Mouse (Mus musculus) activated CD4-positive, CD25-positive, alpha-beta regulatory T cell, adult 4 months (primary cell): ENCODE measurements around the gene Rad51b. TPM values are rescaled to one million over a fixed set of nuclear protein-coding genes. Genes with fewer than 3 reads are reported as not detected.

Source experiments
- ATAC-seq: one replicate; pipeline ENCODE4 v1.8.0; 2017
- polyA plus RNA-seq, 2 experiments: library from polyadenylated mRNA; unstranded; fragments of 100-300 nt; shearing (Covaris generic); gene quantifications; one replicate each; pipeline ENCODE4 v1.2.1; 2017

Rad51b gene
- polyA plus RNA-seq, 2 experiments from 2014 or later = 1.9 to 2.8 TPM

- peak; percentile 79 for ATAC-seq
Observed at GRCm38 (mm10) chr12:79745225-79745624, 448.1 kb downstream of the Rad51b start.

DNA sequence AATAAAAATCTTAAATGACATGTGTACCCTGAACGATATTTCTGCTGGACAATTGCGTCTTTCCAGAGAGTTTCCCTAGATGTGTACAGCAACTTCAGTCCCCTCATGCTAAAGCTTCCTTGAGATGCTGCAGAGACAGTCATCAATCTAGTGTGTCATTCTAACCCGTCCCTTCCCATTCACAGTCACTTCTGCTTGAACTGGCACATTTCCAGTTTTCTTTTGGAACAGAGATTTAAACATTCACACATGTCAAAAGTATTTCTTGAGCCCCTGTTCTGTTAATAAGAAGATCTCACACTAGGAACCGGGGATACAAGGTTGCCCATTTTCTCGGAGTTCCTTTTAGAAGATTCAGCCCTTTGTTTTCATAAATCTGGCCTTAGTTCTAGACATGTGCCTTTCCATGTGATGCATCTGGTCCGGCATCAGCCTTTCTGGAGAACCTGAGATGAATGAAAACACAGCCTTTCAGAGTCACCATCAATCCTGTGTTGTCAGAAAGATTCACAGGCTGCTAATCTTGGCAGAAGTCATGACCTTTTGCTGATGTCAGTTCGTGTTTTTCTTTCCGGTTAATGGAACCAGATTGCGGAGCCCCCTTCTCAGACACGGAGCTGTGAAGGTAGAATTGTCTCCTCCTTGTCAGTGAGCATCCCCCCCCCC, 448.9 kb downstream of the Rad51b start:
- ATAC-seq = no peak

GRCm38 (mm10) chr12:79747541-79747940, 450.5 kb downstream of the Rad51b start:
- ATAC-seq = no peak

GRCm38 (mm10) chr12:79748862-79749261, 451.8 kb downstream of the Rad51b start:
- no peak for ATAC-seq

DNA sequence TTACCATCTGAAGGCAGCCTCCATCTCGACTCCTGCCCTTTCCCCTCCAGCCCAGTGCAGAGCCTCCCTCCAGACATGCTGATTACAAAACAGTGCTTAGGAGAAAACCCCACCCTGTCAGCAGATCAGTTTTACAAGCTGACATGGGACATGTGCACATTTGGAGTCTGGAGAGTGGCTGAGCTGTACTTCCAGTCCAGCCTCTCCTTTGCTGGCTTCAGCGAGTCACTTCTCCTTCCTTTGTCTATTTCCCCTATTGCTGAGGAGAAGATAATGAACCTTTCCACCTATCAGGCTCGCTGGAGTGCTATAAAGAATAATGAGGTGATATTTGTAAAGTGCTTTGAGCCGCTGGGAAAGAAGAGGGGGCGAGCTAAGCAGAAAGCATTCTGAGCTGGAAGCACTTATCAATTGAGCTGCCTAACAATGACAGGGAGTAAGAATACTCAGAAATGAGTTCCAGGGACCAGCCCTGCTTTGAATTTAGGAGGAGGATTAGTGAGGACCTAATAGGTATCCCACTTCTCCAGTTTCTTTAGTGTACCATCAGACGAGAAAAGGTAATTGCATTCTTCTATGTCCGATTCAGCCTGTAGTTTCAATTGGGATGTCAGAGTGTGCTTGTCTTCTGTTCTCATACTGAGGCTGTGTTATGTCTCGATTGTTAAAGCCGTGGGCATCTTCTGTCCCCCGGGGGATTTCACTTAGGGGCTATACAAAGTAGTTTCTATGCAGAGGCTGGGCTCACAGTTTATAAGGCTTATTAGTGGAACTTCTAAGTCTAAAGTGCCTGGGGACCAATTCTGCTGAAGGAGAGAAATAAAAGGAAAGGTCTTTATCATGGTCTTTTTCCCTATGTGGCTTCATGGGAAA, 453.4 kb downstream of the Rad51b start:
- no peak for ATAC-seq

DNA sequence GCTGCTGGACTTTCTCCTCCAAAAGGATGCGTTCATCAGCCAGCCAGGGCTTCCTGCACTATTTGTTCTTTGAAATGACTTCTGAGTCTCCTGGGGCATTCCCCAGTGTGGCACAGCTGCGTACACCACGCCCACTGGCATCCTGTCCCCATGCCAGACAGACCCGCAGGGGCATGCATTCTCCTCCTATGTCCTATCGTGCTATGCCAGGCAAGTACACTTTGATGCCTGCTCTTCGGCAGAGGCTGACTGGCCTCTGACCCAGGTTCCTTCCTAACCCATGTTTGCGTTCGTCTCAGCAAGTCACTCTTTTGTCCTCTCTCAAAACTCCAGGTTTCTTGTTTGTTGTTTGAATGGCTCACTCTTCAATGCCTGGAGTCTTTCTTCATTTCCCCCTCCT, 454.7 kb downstream of the Rad51b start:
- ATAC-seq = peak; percentile 100

GRCm38 (mm10) chr12:79752189-79752588, 455.1 kb downstream of the Rad51b start:
- ATAC-seq = no peak

GRCm38 (mm10) chr12:79755617-79756016, 458.5 kb downstream of the Rad51b start:
- ATAC-seq = no peak

- ATAC-seq = no peak
Observed at GRCm38 (mm10) chr12:79756352-79756751, 459.3 kb downstream of the Rad51b start.

DNA sequence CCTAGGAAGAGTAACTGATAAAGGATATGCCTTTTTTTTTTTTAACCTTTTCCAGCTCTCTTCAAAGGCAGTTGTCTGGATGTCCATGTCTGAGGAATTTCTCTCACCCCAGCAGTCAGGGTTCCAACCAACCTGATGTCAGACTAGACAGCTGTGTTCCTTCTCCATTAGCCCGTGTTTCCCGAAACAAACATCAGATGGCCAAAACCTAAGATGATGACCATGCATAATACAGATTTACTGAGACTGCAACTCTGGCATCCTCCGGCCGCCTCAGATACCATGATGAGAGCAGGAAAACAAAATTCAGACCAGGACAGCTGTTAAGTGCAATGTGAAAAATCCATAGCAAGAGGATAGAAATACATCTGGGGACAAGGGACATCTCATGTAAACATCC, 460.7 kb downstream of the Rad51b start:
- ATAC-seq = no peak

GRCm38 (mm10) chr12:79759180-79759902, 462.3 kb downstream of the Rad51b start:
- no peak for ATAC-seq

DNA sequence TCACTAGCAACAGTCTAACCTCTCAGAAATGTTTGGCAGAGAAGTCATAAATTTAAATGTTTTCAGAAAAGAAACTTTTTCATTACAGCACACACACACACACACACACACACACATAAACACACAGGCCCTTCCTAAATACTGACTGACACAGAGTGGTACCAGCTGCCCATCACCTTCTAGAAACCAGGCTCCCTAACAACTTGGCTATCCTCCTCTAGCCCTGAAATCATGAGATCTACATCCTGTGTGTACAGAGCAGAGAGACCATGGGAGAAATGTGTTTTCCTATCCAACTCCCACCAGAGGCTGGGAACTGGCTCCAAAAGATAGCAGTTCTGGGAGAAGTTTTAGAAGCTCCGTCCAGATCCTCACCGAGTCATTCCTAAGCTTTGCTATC, 464.1 kb downstream of the Rad51b start:
- ATAC-seq = no peak

DNA sequence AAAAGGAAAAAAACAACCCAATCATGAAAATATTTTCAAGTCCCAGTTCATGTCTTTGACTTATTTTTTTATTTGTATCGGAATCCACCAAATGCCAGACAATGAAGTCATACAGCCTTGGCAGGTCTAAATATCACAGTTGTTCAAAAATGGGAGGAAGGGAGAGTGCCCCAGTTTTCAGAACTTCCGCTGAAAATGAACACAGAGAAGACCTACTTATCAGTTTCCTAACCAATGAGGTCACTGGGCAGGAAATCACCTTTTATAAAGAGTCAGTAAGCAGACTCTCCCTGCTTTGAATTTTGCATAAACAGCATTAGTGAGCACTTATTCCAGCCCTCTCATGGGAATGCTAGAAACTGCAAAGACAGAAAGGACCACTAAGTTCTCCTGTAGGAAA, 465.0 kb downstream of the Rad51b start:
- peak; percentile 87 for ATAC-seq

- ATAC-seq = peak; percentile 16
Observed at GRCm38 (mm10) chr12:79762570-79763275, 465.6 kb downstream of the Rad51b start.

DNA sequence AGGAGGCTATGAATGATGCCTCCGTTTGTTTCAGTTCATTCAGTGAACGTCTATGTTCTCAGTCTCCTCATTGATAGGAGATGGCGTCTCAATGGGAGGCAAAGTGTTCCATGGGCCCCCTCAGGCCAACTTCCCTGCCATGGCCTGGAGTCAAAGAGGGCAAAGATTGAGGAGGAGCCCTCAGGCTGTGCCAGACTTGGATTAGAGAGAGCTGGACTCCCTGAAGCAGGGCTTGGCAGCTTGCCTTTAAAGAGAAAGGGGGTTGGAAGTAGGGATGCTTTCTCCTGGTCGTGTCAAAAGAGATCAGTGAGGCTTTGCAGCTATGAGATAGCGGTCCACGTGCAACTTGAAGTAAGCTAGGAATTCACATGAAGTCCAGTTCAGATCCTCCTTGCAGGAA, 469.0 kb downstream of the Rad51b start:
- no peak for ATAC-seq

GRCm38 (mm10) chr12:79768741-79769322, 471.8 kb downstream of the Rad51b start:
- ATAC-seq = no peak

GRCm38 (mm10) chr12:79769763-79770162, 472.7 kb downstream of the Rad51b start:
- ATAC-seq = no peak

- no peak for ATAC-seq
Observed at GRCm38 (mm10) chr12:79771194-79771593, 474.1 kb downstream of the Rad51b start.

DNA sequence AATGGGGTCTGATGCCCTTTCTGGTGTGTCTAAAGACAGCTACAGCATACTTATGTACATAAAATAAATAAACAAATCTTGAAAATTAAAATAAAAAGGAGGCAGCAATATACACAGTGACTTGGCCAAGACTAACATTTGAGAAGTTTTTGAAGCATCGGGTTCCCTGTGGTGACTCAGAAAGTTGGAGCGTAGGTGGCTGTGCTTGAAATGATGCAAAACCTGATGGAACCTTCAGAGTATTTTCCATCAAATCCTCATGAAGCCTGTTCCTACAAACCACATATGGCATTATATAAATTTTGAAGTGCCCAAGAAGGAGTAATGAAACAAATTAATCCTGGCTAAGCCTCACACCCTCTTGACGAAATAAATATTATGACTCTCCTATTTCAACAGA, 474.7 kb downstream of the Rad51b start:
- no peak for ATAC-seq

DNA sequence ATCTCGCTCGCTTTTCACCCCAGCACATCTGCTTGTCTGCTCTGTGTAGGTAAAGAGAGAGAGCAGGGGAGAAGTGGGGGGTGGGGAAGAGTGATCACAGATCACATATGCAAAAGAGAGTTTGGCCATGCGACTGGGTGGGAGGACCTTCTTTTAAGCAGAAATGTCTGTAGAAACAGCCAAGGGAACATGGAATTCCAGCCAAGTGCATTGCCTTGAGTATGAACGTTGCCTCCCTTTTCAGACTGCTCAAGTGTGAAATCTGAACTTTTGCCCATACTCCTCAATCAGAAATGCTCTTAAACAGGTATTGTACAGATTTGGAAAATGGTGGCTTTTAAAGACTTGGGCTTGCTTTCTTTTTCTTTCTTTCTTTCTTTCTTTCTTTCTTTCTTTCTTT, 476.2 kb downstream of the Rad51b start:
- no peak for ATAC-seq

DNA sequence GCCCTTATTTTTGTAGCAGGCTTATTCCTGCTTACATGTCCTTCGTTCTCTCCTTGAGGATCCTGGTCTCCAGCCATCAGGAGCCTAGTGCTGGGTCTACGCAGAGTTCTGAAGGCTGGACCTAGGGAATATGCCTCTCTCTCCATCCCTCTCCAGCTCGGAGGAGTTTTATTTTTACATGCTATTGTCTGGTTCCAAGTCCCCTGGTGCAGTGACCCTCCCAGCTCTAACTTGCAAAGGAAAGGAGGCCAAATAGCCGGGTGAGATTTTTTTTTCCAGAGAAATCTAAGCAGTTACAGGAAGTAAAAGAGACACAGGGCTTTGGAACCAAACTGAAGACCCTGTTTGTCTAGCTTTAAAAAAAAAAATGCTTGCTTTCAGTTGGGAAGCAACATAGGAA, 477.5 kb downstream of the Rad51b start:
- ATAC-seq = no peak

DNA sequence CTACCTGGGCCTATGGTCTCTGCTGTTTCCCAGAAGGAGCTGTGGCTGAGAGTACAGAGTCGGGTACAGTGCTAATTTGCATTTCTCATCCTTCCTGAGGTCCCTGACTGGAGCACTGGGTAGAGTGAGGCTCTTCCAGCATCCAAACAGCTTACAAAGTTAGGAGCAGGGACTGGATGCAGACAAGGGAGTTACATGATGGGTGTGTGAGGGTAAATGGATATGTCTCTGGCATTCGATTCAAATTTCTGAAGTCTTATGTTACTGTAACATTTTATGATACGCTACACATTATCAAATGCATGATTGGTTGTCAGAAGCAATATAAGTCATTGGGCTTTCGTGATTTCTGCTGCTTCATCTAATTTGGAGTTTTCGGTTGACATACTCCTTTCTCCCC, 479.7 kb downstream of the Rad51b start:
- no peak for ATAC-seq
